Mouse (Mus musculus) C2C12 (cell line): ENCODE data around the gene Rph3al.

Source experiments
- CEBPB ChIP-seq: IDR thresholded peaks from one replicate; pipeline ENCODE4 v1.6.1; 2011; ENCODE audit warnings: low read depth, mild to moderate bottlenecking, control low read depth, moderate library complexity
- CTCF ChIP-seq: IDR thresholded peaks from one replicate; pipeline ENCODE4 v1.5.1; 2011; ENCODE audit not compliant: control insufficient read depth, insufficient read depth, insufficient read length
- MAX ChIP-seq: IDR thresholded peaks from one replicate; pipeline ENCODE4 v1.6.1; 2011; ENCODE audit warnings: mild to moderate bottlenecking, control low read depth
- MYOD1 ChIP-seq: IDR thresholded peaks from one replicate; pipeline ENCODE4 v1.6.1; 2011; ENCODE audit warnings: low read depth; ENCODE audit not compliant: control insufficient read depth, insufficient read length
- MYOG ChIP-seq: IDR thresholded peaks from one replicate; pipeline ENCODE4 v1.6.1; 2011; ENCODE audit not compliant: control insufficient read depth, insufficient read length; ENCODE audit errors: extremely low read depth
- USF1 ChIP-seq: IDR thresholded peaks from one replicate; pipeline ENCODE4 v1.6.1; 2011; ENCODE audit warnings: low read depth, mild to moderate bottlenecking, control low read depth, moderate library complexity

DNA sequence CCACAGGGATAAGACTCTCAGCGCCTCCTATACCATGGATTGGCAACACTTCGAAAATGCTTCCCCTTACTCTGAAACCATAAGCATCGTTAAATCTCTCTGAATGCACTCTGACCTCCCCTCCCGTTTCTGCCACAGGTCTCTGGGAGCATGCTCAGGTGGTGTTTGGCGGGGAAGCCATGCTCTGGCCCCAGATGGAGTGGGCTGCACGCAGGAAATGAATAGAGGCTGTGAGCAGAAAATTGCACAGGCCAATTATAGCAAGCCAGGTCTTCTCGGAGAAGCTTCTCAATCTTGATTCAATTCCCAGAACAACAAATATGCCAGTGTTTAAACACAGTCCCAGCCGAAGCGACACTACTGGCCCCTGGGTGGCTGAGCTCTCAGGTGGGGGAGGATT, 72.4 kb downstream of the Rph3al start:
- TF ChIP-seq CEBPB (no peak), CTCF (no peak), MAX (no peak), USF1 (no peak), MYOD1 (no peak), MYOG (no peak)
